Mouse (Mus musculus): ENCODE results near the gene 4921504E06Rik.

- TF ChIP-seq POLR2A (IDR thresholded peaks at IDR 0.05; ENCODE audit: borderline replicate concordance, control insufficient read depth, low read depth, low read length) (no peak), CTCF (IDR thresholded peaks at IDR 0.05; ENCODE audit: control insufficient read depth, insufficient read depth, low read length) (no peak)
These were observed 41.1 kb upstream of the 4921504E06Rik start for GRCm38 (mm10) chr2:19594856-19595255.
